15 mouse cellular contexts compared by ENCODE assay signal in genomic region chr12:56877796-56878195, GRCm38 (mm10).
"Had no signal": no experiment of that assay in that cellular context is flagged by ENCODE, and none has a peak within 500 bp of the region (broad histone marks: within the 10 kb centered on the region; RNA-seq: fewer than 3 reads in every experiment).

No protein-coding gene starts in this region.

- DNase-seq: kidney, adult 11 months; kidney, adult 8-10 months; kidney, postnatal 14 days; left cerebral cortex, postnatal 4 days; liver, embryonic 13.5 days; lung, adult 2 months; lung, postnatal 14 days; lung, postnatal 4 days; midbrain, embryonic 14.5 days; right cerebral cortex, postnatal 25 days; thymus, adult 18-20 months; thymus, postnatal 36 days had no signal

- H3K27ac ChIP-seq: limb, embryonic 12.5 days; limb, embryonic 15.5 days; liver, embryonic 13.5 days had no signal

- H3K36me3 ChIP-seq: limb, embryonic 12.5 days; limb, embryonic 15.5 days; liver, embryonic 13.5 days had no signal

- H3K4me3 ChIP-seq: limb, embryonic 12.5 days; limb, embryonic 15.5 days; liver, embryonic 13.5 days had no signal

- H3K9ac ChIP-seq: limb, embryonic 12.5 days; limb, embryonic 15.5 days; liver, embryonic 13.5 days had no signal

- H3K4me1 ChIP-seq: liver, embryonic 13.5 days had no signal

- H3K27me3 ChIP-seq: limb, embryonic 12.5 days; limb, embryonic 15.5 days; liver, embryonic 13.5 days had no signal

- H3K4me2 ChIP-seq: limb, embryonic 12.5 days; limb, embryonic 15.5 days; liver, embryonic 13.5 days; midbrain, embryonic 11.5 days had no signal

- H3K9me3 ChIP-seq: limb, embryonic 15.5 days; liver, embryonic 13.5 days had no signal
